Mouse (Mus musculus): ENCODE data around the gene Fam3c. TPM values are rescaled to one million over a fixed set of nuclear protein-coding genes. Genes with fewer than 3 reads are reported as not detected.

The Fam3c gene
- polyA plus RNA-seq, 1 experiment: 22.5 TPM

DNA sequence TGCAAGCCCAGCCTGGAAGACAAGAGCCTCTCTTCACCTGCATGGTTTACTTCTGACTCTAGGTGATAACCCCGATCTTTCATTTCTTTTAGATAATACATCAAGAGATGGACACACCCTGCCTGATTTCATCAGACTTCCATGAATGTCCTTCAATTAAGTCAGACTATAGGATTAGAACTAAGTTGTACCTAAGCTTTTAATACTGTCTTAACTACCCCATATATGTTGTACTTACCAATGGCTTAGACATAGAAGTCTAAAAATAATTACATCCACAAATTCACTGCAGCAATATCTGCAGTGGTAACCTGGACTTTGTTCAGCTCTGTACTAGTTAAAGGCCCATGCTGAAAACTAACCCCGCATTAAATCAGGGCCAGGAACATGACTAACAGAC is 23.5 kb downstream of the Fam3c start:
- no peak for DNase-seq (ENCODE audit: low read depth)
- TF ChIP-seq CTCF (IDR thresholded peaks at IDR 0.05; ENCODE audit: borderline replicate concordance, extremely low read depth, insufficient read depth, insufficient read length): no peak
- TF ChIP-seq POLR2A (IDR thresholded peaks at IDR 0.05; ENCODE audit: borderline replicate concordance, extremely low read depth, insufficient read depth, insufficient read length, poor library complexity, severe bottlenecking): no peak

DNA sequence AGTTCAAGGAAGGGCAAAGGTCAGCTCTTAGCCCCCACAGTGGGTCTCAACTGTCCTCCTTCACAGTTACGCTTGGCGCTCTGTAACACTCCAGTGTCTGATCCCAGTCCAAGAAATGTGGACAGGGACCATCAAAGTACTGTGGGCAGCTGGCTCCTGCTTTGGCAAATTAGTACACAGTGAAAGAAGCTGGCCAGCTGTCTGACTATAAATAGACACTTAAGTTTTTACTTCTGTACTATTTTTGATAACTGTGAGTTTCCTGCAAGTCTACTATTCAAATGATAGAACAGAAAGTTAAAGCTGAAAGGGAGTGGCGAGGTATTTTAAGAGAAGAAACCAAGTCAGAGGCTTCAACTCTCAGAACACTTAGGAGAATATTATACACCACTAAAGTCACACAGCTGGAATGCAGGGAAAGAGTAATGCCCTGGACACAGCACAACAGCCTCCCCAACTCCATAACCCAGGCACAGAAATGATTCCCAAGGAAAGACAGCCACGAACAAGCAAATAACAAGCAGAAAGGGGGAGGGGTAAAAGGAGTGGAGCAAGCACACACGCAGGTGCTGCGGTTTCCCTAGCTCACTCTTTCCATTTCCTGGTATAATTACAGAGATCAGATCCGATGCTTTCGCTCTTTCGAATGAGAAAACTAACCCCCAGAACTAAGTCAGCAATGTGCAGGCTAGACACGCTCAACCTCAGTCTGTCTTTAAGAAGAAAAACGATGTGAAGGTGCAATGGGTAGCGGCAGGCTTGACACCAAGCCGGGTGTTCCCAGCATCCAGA is 25.7 kb downstream of the Fam3c start:
- TF ChIP-seq POLR2A (IDR thresholded peaks at IDR 0.05; ENCODE audit: borderline replicate concordance, extremely low read depth, insufficient read depth, insufficient read length, poor library complexity, severe bottlenecking) (no peak), CTCF (IDR thresholded peaks at IDR 0.05; ENCODE audit: borderline replicate concordance, extremely low read depth, insufficient read depth, insufficient read length) (no peak)
- DNase-seq (ENCODE audit: low read depth): no peak

DNA sequence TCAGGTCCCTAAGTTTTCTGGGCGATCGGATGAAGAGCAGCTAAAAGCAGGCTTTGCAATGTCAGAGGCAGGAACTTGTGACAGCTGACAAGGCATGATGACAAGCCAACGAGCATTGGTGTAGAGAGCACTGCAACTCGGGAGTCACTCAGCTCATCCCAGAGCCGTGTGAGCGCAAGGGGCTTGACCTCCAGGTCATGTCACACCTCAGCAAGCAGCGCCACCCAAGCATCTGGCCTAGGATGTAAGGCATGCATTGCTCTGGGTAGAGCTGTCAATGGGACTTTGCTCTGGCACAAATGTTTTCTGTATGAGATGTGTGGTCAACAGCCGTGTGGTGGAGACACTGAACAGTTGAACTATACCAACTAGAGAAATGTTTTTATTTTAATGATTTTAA is 28.1 kb downstream of the Fam3c start:
- no peak for DNase-seq (ENCODE audit: low read depth)

DNA sequence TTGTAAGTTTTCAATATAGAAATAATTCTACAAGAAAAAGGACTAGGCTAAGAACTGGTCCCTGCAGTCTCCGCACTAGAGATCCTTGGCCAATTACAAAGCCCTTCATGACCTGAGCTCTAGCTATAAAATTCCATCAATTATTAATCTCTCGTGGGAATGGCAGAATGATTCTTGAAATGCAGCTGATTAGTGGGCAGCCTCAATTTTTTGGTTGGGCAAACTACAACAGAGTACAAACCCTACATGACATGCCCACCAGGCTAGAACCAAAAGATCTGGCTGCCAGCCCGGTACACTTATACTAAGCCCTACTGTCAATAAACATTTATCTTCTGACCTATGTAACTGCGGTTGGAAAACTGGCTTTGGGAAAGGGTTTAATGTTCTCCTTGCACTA is 29.0 kb downstream of the Fam3c start:
- TF ChIP-seq POLR2A (IDR thresholded peaks at IDR 0.05; ENCODE audit: borderline replicate concordance, extremely low read depth, insufficient read depth, insufficient read length, poor library complexity, severe bottlenecking) (no peak), CTCF (IDR thresholded peaks at IDR 0.05; ENCODE audit: borderline replicate concordance, extremely low read depth, insufficient read depth, insufficient read length) (no peak)
- peak; percentile 48 for DNase-seq (ENCODE audit: low read depth)

More for the DNA sequence above, 28.1 kb downstream of the Fam3c start:
- no peak for TF ChIP-seq POLR2A (IDR thresholded peaks at IDR 0.05; ENCODE audit: borderline replicate concordance, extremely low read depth, insufficient read depth, insufficient read length, poor library complexity, severe bottlenecking)
- no peak for TF ChIP-seq CTCF (IDR thresholded peaks at IDR 0.05; ENCODE audit: borderline replicate concordance, extremely low read depth, insufficient read depth, insufficient read length)

DNA sequence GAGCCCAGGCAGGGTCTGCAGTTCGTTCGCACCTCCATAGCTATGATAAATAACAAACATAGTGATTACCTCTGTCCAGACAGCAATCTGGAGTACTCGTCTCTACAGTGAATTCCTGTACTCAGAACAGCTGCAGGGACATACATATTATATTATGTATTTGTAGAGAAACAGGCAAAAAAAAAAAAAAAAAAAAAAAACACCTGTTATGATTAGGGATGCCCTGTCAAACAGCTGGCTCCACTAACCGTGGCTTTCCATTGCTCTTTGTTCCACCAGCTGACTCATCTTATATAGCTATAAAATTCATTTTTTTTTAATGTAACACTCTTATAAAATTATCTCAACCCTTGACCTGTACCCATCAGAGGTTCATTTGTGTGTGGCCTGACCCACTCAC is 29.8 kb downstream of the Fam3c start:
- TF ChIP-seq POLR2A (IDR thresholded peaks at IDR 0.05; ENCODE audit: borderline replicate concordance, extremely low read depth, insufficient read depth, insufficient read length, poor library complexity, severe bottlenecking) (no peak), CTCF (IDR thresholded peaks at IDR 0.05; ENCODE audit: borderline replicate concordance, extremely low read depth, insufficient read depth, insufficient read length) (no peak)

DNA sequence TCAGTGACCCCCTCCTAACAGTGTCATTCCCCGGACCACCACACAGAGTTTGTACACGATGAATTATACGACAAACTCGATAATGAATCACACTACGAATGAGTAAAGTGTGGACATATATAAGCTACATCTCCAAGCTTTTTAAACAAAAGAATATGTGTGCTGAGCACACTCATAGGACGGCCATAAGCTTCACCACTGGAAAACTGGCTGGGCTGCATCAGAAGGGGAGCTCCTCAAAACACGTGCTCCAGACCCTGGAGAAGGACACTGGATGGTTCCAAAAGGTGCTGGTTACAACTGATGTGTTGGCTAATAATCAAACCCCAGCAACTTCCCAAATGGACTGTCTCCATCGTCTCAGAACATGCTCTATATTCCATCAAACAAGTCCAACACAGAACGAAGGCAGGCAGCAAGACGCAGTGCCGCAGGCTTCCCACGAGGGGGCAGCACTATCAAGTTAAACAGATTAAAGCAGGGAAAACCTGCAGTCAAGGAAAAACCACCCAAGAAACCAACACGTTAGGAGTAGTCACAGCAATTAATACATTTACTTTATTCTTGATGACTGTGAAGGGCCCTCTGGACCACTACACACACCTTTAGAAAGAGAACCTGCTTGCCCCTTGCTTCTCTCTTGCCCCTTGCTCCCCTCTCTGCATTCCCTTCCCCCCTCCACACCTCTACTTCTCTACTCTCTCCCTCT is 30.5 kb downstream of the Fam3c start:
- peak; percentile 88 for DNase-seq (ENCODE audit: low read depth)
- TF ChIP-seq POLR2A (IDR thresholded peaks at IDR 0.05; ENCODE audit: borderline replicate concordance, extremely low read depth, insufficient read depth, insufficient read length, poor library complexity, severe bottlenecking) (no peak), CTCF (IDR thresholded peaks at IDR 0.05; ENCODE audit: borderline replicate concordance, extremely low read depth, insufficient read depth, insufficient read length) (peak; percentile 97)

More for the DNA sequence above, 29.8 kb downstream of the Fam3c start:
- no peak for DNase-seq (ENCODE audit: low read depth)

DNA sequence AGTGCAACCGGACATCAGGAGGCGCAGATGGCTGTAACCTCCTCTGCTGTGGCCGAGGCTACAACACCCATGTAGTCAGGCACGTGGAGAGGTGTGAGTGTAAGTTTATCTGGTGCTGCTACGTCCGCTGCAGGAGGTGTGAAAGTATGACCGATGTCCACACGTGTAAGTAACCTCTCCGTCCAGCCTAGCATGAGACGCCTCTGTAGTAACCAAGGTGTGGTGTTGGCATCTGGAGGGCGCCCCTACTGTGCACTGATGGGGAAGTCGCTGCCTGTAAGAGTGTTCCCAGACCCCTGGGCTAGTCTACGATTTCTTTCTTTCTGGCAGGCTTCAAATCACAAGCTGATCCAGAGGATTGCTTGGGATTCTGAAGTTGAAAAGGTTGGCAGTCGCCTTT is 58.0 kb downstream of the Fam3c start:
- DNase-seq (ENCODE audit: low read depth): no peak
- TF ChIP-seq CTCF (IDR thresholded peaks at IDR 0.05; ENCODE audit: borderline replicate concordance, extremely low read depth, insufficient read depth, insufficient read length) (no peak), POLR2A (IDR thresholded peaks at IDR 0.05; ENCODE audit: borderline replicate concordance, extremely low read depth, insufficient read depth, insufficient read length, poor library complexity, severe bottlenecking) (no peak)

DNA sequence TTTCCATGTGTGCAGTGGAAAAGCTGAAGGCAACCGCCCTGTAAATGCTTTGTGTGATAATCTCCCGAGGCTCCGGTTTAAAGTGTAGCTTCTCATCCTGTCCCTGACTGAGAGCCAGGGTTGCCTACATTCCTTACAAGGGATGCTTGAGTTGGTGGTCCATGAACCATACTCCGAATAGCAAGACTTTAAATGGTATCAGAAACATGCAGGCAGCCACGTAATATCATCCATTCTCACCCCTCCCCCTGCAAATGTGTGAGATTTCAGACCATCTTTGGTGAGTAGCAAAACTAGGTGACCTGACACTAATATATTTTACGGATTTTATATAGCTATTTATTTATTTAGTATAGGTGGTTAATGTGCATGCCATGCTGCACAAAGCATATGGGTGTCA is 59.0 kb downstream of the Fam3c start:
- DNase-seq (ENCODE audit: low read depth): no peak
- TF ChIP-seq POLR2A (IDR thresholded peaks at IDR 0.05; ENCODE audit: borderline replicate concordance, extremely low read depth, insufficient read depth, insufficient read length, poor library complexity, severe bottlenecking) (no peak), CTCF (IDR thresholded peaks at IDR 0.05; ENCODE audit: borderline replicate concordance, extremely low read depth, insufficient read depth, insufficient read length) (no peak)

DNA sequence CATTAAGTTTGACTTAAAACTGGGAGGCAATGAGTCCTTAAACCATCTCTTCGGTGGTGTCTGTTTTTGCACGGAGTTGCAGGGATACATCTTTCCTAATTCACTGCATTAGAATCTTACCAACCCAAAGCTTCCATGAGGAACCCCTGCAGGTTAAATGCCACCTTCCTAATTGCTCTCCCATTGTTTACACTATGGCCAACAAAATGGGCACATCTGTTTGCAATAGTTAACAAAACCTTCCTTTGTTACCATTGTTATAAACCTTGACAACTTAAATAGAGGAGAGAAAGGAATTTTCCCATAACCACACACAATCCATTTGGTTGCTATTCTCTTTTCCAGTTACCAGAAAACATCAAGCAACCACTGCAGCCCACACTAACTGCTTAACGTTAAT is 62.1 kb downstream of the Fam3c start:
- no peak for DNase-seq (ENCODE audit: low read depth)
- TF ChIP-seq CTCF (IDR thresholded peaks at IDR 0.05; ENCODE audit: borderline replicate concordance, extremely low read depth, insufficient read depth, insufficient read length): no peak
- no peak for TF ChIP-seq POLR2A (IDR thresholded peaks at IDR 0.05; ENCODE audit: borderline replicate concordance, extremely low read depth, insufficient read depth, insufficient read length, poor library complexity, severe bottlenecking)

DNA sequence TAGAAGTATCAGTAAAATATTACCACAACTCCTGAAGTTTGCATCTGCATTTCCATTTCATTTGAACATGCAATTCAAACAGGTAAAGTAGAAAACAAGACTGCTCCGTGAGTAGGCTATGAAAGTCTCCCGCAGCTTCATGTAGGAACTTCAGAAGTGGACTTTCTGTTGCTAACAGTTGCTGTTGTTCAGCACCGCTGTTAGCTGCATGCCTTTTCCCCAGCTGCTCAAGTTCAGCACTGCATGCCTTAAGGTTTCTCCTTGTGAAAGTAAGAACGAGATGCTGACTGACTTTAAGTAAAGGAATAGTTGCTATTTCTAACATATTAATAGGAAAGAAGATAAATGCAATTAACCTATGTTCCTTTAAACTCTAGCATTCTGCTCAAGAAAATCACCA is 64.0 kb downstream of the Fam3c start:
- TF ChIP-seq POLR2A (IDR thresholded peaks at IDR 0.05; ENCODE audit: borderline replicate concordance, extremely low read depth, insufficient read depth, insufficient read length, poor library complexity, severe bottlenecking): no peak
- DNase-seq (ENCODE audit: low read depth): peak; percentile 9

DNA sequence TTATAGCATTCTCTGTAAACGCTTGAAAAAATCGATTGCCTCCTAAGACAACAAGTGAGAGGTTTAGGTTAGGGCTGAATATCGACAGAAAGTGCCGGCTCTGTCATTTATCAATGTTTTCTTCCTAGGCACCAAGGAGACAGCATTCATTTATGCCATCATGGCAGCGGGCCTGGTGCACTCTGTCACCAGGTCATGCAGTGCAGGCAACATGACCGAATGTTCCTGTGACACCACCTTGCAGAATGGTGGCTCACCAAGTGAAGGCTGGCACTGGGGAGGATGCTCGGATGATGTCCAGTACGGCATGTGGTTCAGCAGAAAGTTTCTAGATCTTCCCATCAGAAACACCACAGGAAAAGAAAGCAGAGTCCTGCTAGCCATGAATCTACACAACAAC is 65.3 kb downstream of the Fam3c start:
- TF ChIP-seq CTCF (IDR thresholded peaks at IDR 0.05; ENCODE audit: borderline replicate concordance, extremely low read depth, insufficient read depth, insufficient read length): no peak
- no peak for TF ChIP-seq POLR2A (IDR thresholded peaks at IDR 0.05; ENCODE audit: borderline replicate concordance, extremely low read depth, insufficient read depth, insufficient read length, poor library complexity, severe bottlenecking)
- DNase-seq (ENCODE audit: low read depth): no peak

Data from brain, embryonic 14.5 days (tissue).